In the genomic region with DNA sequence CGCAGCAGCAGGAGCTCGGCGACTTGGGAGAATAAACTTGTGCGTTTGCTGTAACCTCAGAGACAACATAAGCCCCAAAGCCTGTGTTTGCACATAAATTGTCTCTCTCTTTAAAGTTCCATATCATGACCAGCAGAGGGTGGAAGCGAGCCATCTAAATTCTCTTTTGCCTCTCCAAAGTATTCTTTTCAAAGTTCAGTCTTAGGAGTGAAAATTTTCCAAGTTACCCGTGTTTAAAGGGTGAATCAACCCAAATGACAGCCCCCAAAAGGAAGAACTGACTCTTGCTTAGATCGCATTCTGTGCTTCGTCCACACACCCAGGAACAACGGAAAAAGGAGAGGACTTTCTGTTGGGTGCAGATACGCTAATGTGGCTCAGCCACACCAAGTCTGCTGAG, we compare ENCODE assay signal across 7 mouse cellular contexts. TPM values are rescaled to one million over a fixed set of nuclear protein-coding genes. Genes with fewer than 3 reads are reported as not detected.
A peak's percentile ranks its signal among the peaks of the same experiment; 100 is the strongest.
DNase-seq lines count a peak whose midpoint lies in the region; ATAC-seq and TF ChIP-seq lines count a peak whose summit lies in the region.

No protein-coding gene starts in this region.

- peak overlapping the region; percentile 42; the same call in 1 of the 2 replicates for H3K4me2 ChIP-seq in stomach, embryonic 14.5 days (replicated peaks; ENCODE audit: low read depth, low read length)

- no peak for ATAC-seq in stomach, embryonic 14.5 days (ENCODE audit: insufficient number of reproducible peaks, insufficient read depth, low FRiP score, low read depth)

- TF ChIP-seq POLR2A in brain, embryonic 14.5 days (IDR thresholded peaks at IDR 0.05; ENCODE audit: borderline replicate concordance, extremely low read depth, insufficient read depth, insufficient read length, poor library complexity, severe bottlenecking) = no peak
- TF ChIP-seq POLR2A in kidney, adult 2 months (IDR thresholded peaks at IDR 0.05; ENCODE audit: low read depth, low read length) = no peak
- TF ChIP-seq POLR2A in lung, adult 2 months (IDR thresholded peaks at IDR 0.05; ENCODE audit: borderline replicate concordance, extremely low read depth, low read depth, low read length) = no peak

- no peaks in the 10 kb centered on the region for H3K9me3 ChIP-seq in stomach, embryonic 14.5 days (ENCODE audit: control insufficient read depth, low read depth, low read length)

- no peaks in the 10 kb centered on the region for H3K36me3 ChIP-seq in kidney, adult 2 months (ENCODE audit: control insufficient read depth, insufficient read depth, low read length)
- no peaks in the 10 kb centered on the region for H3K36me3 ChIP-seq in stomach, embryonic 14.5 days (ENCODE audit: control insufficient read depth, insufficient read depth, low read length)

- H3K27ac ChIP-seq in kidney, adult 2 months (ENCODE audit: insufficient read depth, low read depth, low read length) = no peak overlapping the region
- H3K27ac ChIP-seq in stomach, embryonic 14.5 days (ENCODE audit: low read length) = no peak overlapping the region

- WGBS in kidney, adult 2 months = 3% methylated on average over 10 of the region's 10 CpGs
- WGBS in lung, adult 2 months = 5% methylated on average over 10 of the region's 10 CpGs
- WGBS in stomach, embryonic 14.5 days = 5% methylated on average over 10 of the region's 10 CpGs

- H3K27me3 ChIP-seq in kidney, adult 2 months (replicated peaks; ENCODE audit: control insufficient read depth, insufficient read depth, low read length) = no peaks in the 10 kb centered on the region
- H3K27me3 ChIP-seq in stomach, embryonic 14.5 days (ENCODE audit: control insufficient read depth, insufficient read depth, low read length) = no peaks in the 10 kb centered on the region

- no peak overlapping the region for H3K4me3 ChIP-seq in kidney, adult 2 months (ENCODE audit: insufficient read depth, low read depth, low read length)
- H3K4me3 ChIP-seq in lung, adult 2 months (replicated peaks; ENCODE audit: extremely low read depth, low read depth, low read length) = no peak overlapping the region
- no peak overlapping the region for H3K4me3 ChIP-seq in stomach, embryonic 14.5 days (ENCODE audit: low read depth, low read length)

- TF ChIP-seq CTCF in brain, embryonic 14.5 days (IDR thresholded peaks at IDR 0.05; ENCODE audit: borderline replicate concordance, extremely low read depth, insufficient read depth, insufficient read length) = peak; percentile 45; the same call in 1 of the 2 replicates
- TF ChIP-seq CTCF in kidney, adult 2 months (conservative IDR thresholded peaks at IDR 0.05; ENCODE audit: insufficient read depth, insufficient read length, low read depth, low read length) = 0 out of 2 replicates have a peak, but pooled peaks have one; percentile 7
- TF ChIP-seq CTCF in lung, adult 2 months (IDR thresholded peaks at IDR 0.05; ENCODE audit: insufficient read depth, low read length) = peak; percentile 4; the same call in 1 of the 2 replicates

- no peaks in the 10 kb centered on the region; the same call in 1 of the 2 replicates for H3K4me1 ChIP-seq in kidney, adult 2 months (ENCODE audit: control insufficient read depth, insufficient read depth, low read length)
- H3K4me1 ChIP-seq in lung, adult 2 months (ENCODE audit: control insufficient read depth, insufficient read depth, low read length) = no peaks in the 10 kb centered on the region
- H3K4me1 ChIP-seq in stomach, embryonic 14.5 days (ENCODE audit: control insufficient read depth, insufficient read depth, low read length) = no peaks in the 10 kb centered on the region

- DNase-seq in ovary, postnatal 14 days (ENCODE audit: low spot score) = peak; percentile 50
- DNase-seq in ovary, postnatal 36 days (ENCODE audit: low spot score) = no peak
- peak; percentile 79 for DNase-seq in brain, embryonic 14.5 days (ENCODE audit: low read depth)
- peak; percentile 71 for DNase-seq in forelimb bud, embryonic 11.5 days (ENCODE audit: low read depth, low spot score)
- peak; percentile 62 for DNase-seq in kidney, adult 2 months
- no peak for DNase-seq in lung, adult 2 months

- no peak overlapping the region for H3K9ac ChIP-seq in stomach, embryonic 14.5 days (replicated peaks; ENCODE audit: low read depth, low read length)

RNA-seq across cellular contexts. Expression of gene Bhlha9, which starts 17.2 kb away (rescaled TPM):
- 0.37 and 0.64 TPM in 2 replicates for polyA plus RNA-seq in brain, embryonic 14.5 days (2012; rRNA removed)
- not detected in 2 replicates for polyA plus RNA-seq in kidney, adult 2 months (2012; rRNA removed)
- not detected in 2 replicates for polyA plus RNA-seq in lung, adult 2 months (2012; rRNA removed)
- 0.21 TPM in 1 of 2 replicates, not detected in the other for polyA plus RNA-seq in stomach, embryonic 14.5 days (2014; fragmentation: Nextera tagmentation; extraction: Ambion mirVana)

RNA-seq across cellular contexts. Expression of gene Trarg1, which starts 24.5 kb away (rescaled TPM):
- 0.10 and 0.14 TPM in 2 replicates for polyA plus RNA-seq in brain, embryonic 14.5 days (2012; rRNA removed)
- polyA plus RNA-seq in kidney, adult 2 months (2012; rRNA removed) = 2.8 and 2.9 TPM in 2 replicates
- polyA plus RNA-seq in lung, adult 2 months (2012; rRNA removed) = 5.3 and 7.5 TPM in 2 replicates
- 0.16 and 0.32 TPM in 2 replicates for polyA plus RNA-seq in stomach, embryonic 14.5 days (2014; fragmentation: Nextera tagmentation; extraction: Ambion mirVana)

RNA-seq across cellular contexts. Expression of gene Abr, which starts 33.0 kb away (rescaled TPM):
- 210 and 215 TPM in 2 replicates for polyA plus RNA-seq in brain, embryonic 14.5 days (2012; rRNA removed)
- polyA plus RNA-seq in kidney, adult 2 months (2012; rRNA removed) = 33.2 and 40.8 TPM in 2 replicates
- polyA plus RNA-seq in lung, adult 2 months (2012; rRNA removed) = 53.5 and 54.8 TPM in 2 replicates
- polyA plus RNA-seq in stomach, embryonic 14.5 days (2014; fragmentation: Nextera tagmentation; extraction: Ambion mirVana) = 42.7 and 49.0 TPM in 2 replicates

Comparison
In these comparisons a context has a peak if more than half of its experiments do, and no peak if none do; other contexts are left out.
1. DNase-seq: peak in ovary, postnatal 14 days (single experiment), brain, embryonic 14.5 days (single experiment), forelimb bud, embryonic 11.5 days (single experiment) and kidney, adult 2 months (single experiment); none in ovary, postnatal 36 days (single experiment) and lung, adult 2 months (single experiment).
2. Peak in every context shown above with its lines, with median percentiles within 50 percentile points of each other: CTCF ChIP-seq.